Mouse (Mus musculus) liver, embryonic 11.5 days (tissue): Measurements from ENCODE around the gene Mrpl45. TPM values are rescaled to one million over a fixed set of nuclear protein-coding genes. Genes with fewer than 3 reads are reported as not detected.

ENCODE experiments used
- ATAC-seq: fragments of 200-750 bp; cut with Nextera tagmentation; replicated peaks from 2 replicates; pipeline ENCODE4 v1.8.0; 2017; ENCODE audit warnings: moderate number of reproducible peaks, mild to moderate bottlenecking, moderate TSS enrichment, moderate library complexity; ENCODE audit not compliant: low FRiP score
- DNase-seq: peaks from one replicate; pipeline ENCODE4 v3.0.0-alpha.2; 2017; ENCODE audit warnings: low spot score
- H3K27ac ChIP-seq: fragments of 300-500 bp; sonication (generic); 2 replicates; pipeline ENCODE4 v1.5.1; 2014; ENCODE audit warnings: mild to moderate bottlenecking, low read depth, low read length, control low read depth
- H3K27me3 ChIP-seq: fragments of 300-500 bp; sonication (generic); replicated peaks from 2 replicates; pipeline ENCODE4 v1.6.1; 2014; ENCODE audit warnings: low read length, mixed read lengths; ENCODE audit not compliant: control insufficient read depth, insufficient read depth
- H3K36me3 ChIP-seq: fragments of 300-500 bp; sonication (generic); 2 replicates; pipeline ENCODE4 v1.6.1; 2014; ENCODE audit warnings: mild to moderate bottlenecking, low read length, moderate library complexity, mixed read lengths; ENCODE audit not compliant: control insufficient read depth, insufficient read depth
- H3K4me1 ChIP-seq: fragments of 300-500 bp; sonication (generic); replicated peaks from 2 replicates; pipeline ENCODE4 v1.6.1; 2014; ENCODE audit warnings: low read length, mixed read lengths; ENCODE audit not compliant: control insufficient read depth, insufficient read depth
- H3K4me2 ChIP-seq: fragments of 300-500 bp; sonication (generic); 2 replicates; pipeline ENCODE4 v1.6.1; 2014; ENCODE audit warnings: mild to moderate bottlenecking, control low read depth, moderate library complexity
- H3K4me3 ChIP-seq: fragments of 300-500 bp; sonication (generic); 2 replicates; pipeline ENCODE4 v1.5.1; 2014; ENCODE audit warnings: low read depth, low read length, control low read depth
- H3K9ac ChIP-seq: fragments of 300-500 bp; sonication (generic); 2 replicates; pipeline ENCODE4 v1.6.1; 2014; ENCODE audit warnings: low read depth, low read length, control low read depth
- H3K9me3 ChIP-seq: fragments of 300-500 bp; sonication (generic); 2 replicates; pipeline ENCODE4 v1.6.1; 2016; ENCODE audit warnings: low read length, inconsistent platforms, mixed read lengths; ENCODE audit not compliant: control insufficient read depth
- WGBS: fragments of 180-500 bp; shearing (Covaris S2); extraction: QIAGEN DNeasy Blood & Tissue Kit; methylation state at CpG from one replicate; pipeline ENCODE4 v1.1.7; 2014; 5-methylcytosine and 5-hydroxymethylcytosine counted together
- polyA plus RNA-seq: library from polyadenylated mRNA; unstranded; fragments of >200 nt; fragmentation: Nextera tagmentation; extraction: Ambion mirVana; gene quantifications from 2 replicates; pipeline ENCODE4 v1.2.1, GENCODE M21; 2014

The Mrpl45 gene
- polyA plus RNA-seq, 1 experiment from 2014 or later, result 62.4 TPM

- DNase-seq (no peak), ATAC-seq (no peak)
- no peaks in the 10 kb centered on the region for H3K4me1 ChIP-seq
- H3K27me3 ChIP-seq, result no peaks in the 10 kb centered on the region
- no peak overlapping the region for H3K4me3 ChIP-seq
- H3K36me3 ChIP-seq, result no peaks in the 10 kb centered on the region
- no peak overlapping the region for H3K27ac ChIP-seq
- no peak overlapping the region for H3K4me2 ChIP-seq
- no peak overlapping the region for H3K9ac ChIP-seq
- WGBS, result 56% methylated on average over 6 of the region's 6 CpGs
- H3K9me3 ChIP-seq, result no peaks in the 10 kb centered on the region
Observed at GRCm38 (mm10) chr11:97286973-97287372, 28.5 kb upstream of the Mrpl45 start.

GRCm38 (mm10) chr11:97287643-97288042 is 27.9 kb upstream of the Mrpl45 start:
- H3K36me3 ChIP-seq, result no peaks in the 10 kb centered on the region
- no peaks in the 10 kb centered on the region for H3K9me3 ChIP-seq
- no peak overlapping the region for H3K9ac ChIP-seq
- no peaks in the 10 kb centered on the region for H3K27me3 ChIP-seq
- no peak for DNase-seq
- H3K4me2 ChIP-seq, result no peak overlapping the region
- H3K27ac ChIP-seq, result no peak overlapping the region
- no peak for ATAC-seq
- H3K4me3 ChIP-seq, result no peak overlapping the region
- no peaks in the 10 kb centered on the region for H3K4me1 ChIP-seq

GRCm38 (mm10) chr11:97289276-97290230 is 26.0 kb upstream of the Mrpl45 start:
- H3K27me3 ChIP-seq, result no peaks in the 10 kb centered on the region
- no peaks in the 10 kb centered on the region for H3K36me3 ChIP-seq
- no peaks in the 10 kb centered on the region for H3K9me3 ChIP-seq
- H3K27ac ChIP-seq, result no peak overlapping the region
- H3K4me3 ChIP-seq, result no peak overlapping the region
- ATAC-seq, result no peak
- no peak overlapping the region for H3K9ac ChIP-seq
- no peak for DNase-seq
- no peak overlapping the region for H3K4me2 ChIP-seq
- WGBS, result 64% methylated on average over 12 of the region's 12 CpGs
- no peaks in the 10 kb centered on the region for H3K4me1 ChIP-seq

- Histone ChIP-seq H3K36me3 (no peaks in the 10 kb centered on the region), H3K4me1 (no peaks in the 10 kb centered on the region), H3K9me3 (no peaks in the 10 kb centered on the region), H3K9ac (no peak overlapping the region), H3K27me3 (no peaks in the 10 kb centered on the region), H3K4me3 (no peak overlapping the region), H3K4me2 (no peak overlapping the region), H3K27ac (no peak overlapping the region)
- DNase-seq (no peak), ATAC-seq (no peak)
- 89% methylated on average over 1 of the region's 1 CpGs for WGBS
Observed at GRCm38 (mm10) chr11:97292731-97293130, 22.8 kb upstream of the Mrpl45 start.

GRCm38 (mm10) chr11:97296542-97296941 is 19.0 kb upstream of the Mrpl45 start:
- no peaks in the 10 kb centered on the region for H3K36me3 ChIP-seq
- H3K27ac ChIP-seq, result no peak overlapping the region
- H3K4me1 ChIP-seq, result no peaks in the 10 kb centered on the region
- no peak overlapping the region for H3K9ac ChIP-seq
- H3K4me2 ChIP-seq, result no peak overlapping the region
- ATAC-seq, result no peak
- 78% methylated on average over 3 of the region's 4 CpGs for WGBS
- no peak overlapping the region for H3K4me3 ChIP-seq
- no peaks in the 10 kb centered on the region for H3K27me3 ChIP-seq
- no peak for DNase-seq
- H3K9me3 ChIP-seq, result no peaks in the 10 kb centered on the region

GRCm38 (mm10) chr11:97299939-97300338 is 15.6 kb upstream of the Mrpl45 start:
- ATAC-seq, result no peak

GRCm38 (mm10) chr11:97301406-97301805 is 14.1 kb upstream of the Mrpl45 start:
- no peak overlapping the region for H3K4me3 ChIP-seq
- H3K27ac ChIP-seq, result no peak overlapping the region
- WGBS, result 79% methylated on average over 16 of the region's 16 CpGs

More at GRCm38 (mm10) chr11:97299939-97300338, 15.6 kb upstream of the Mrpl45 start:
- no peaks in the 10 kb centered on the region for H3K4me1 ChIP-seq
- H3K4me3 ChIP-seq, result no peak overlapping the region
- no peaks in the 10 kb centered on the region for H3K36me3 ChIP-seq
- no peak overlapping the region for H3K9ac ChIP-seq
- 91% methylated on average over 2 of the region's 2 CpGs for WGBS
- no peak for DNase-seq
- no peak overlapping the region for H3K27ac ChIP-seq
- H3K4me2 ChIP-seq, result no peak overlapping the region
- no peaks in the 10 kb centered on the region for H3K9me3 ChIP-seq
- H3K27me3 ChIP-seq, result no peaks in the 10 kb centered on the region

GRCm38 (mm10) chr11:97302231-97302781 is 13.2 kb upstream of the Mrpl45 start:
- 52% methylated on average over 7 of the region's 7 CpGs for WGBS
- Histone ChIP-seq H3K9me3 (no peaks in the 10 kb centered on the region), H3K9ac (no peak overlapping the region), H3K4me1 (no peaks in the 10 kb centered on the region), H3K36me3 (no peaks in the 10 kb centered on the region), H3K27me3 (no peaks in the 10 kb centered on the region), H3K4me3 (no peak overlapping the region), H3K4me2 (no peak overlapping the region), H3K27ac (no peak overlapping the region)
- no peak for DNase-seq
- no peak for ATAC-seq

More at GRCm38 (mm10) chr11:97301406-97301805, 14.1 kb upstream of the Mrpl45 start:
- Histone ChIP-seq H3K36me3 (no peaks in the 10 kb centered on the region), H3K9me3 (no peaks in the 10 kb centered on the region), H3K4me1 (no peaks in the 10 kb centered on the region), H3K9ac (no peak overlapping the region), H3K27me3 (no peaks in the 10 kb centered on the region), H3K4me2 (no peak overlapping the region)
- ATAC-seq, result no peak
- DNase-seq, result no peak

- Histone ChIP-seq H3K4me1 (no peaks in the 10 kb centered on the region), H3K36me3 (no peaks in the 10 kb centered on the region), H3K9me3 (no peaks in the 10 kb centered on the region), H3K9ac (no peak overlapping the region), H3K27ac (no peak overlapping the region), H3K27me3 (no peaks in the 10 kb centered on the region), H3K4me3 (no peak overlapping the region), H3K4me2 (no peak overlapping the region)
- ATAC-seq (no peak), DNase-seq (no peak)
- 78% methylated on average over 5 of the region's 5 CpGs for WGBS
Observed at GRCm38 (mm10) chr11:97304631-97305030, 10.9 kb upstream of the Mrpl45 start.
